Mouse (Mus musculus): Measurements from ENCODE around the gene Ttc7. TPM values are rescaled to one million over a fixed set of nuclear protein-coding genes. Genes with fewer than 3 reads are reported as not detected.

Ttc7 gene
- total RNA-seq, 4 experiments from 2014 or later: 19.2 to 31.4 (median 26.0) TPM

DNA sequence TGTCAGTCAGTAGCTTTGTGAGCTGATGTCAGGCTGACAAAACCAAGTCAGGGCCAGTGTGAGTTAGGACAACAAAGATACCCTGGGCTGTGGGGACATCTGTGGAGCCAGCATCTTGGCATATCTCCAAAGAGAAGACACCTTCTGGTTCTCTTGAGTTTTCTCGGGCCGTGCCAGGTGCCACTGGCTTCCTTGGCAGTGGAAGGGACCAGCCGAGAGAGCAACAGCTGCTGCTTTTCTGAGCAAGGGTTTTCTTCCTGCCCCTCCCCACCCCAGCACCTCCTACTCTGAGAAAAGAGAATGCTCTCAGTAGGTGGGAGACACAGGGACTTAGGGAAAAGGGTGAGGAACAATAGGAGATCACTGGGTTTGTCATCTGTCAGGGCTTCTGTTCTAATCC lies 78.4 kb downstream of the Ttc7 start:
- no peak for DNase-seq (ENCODE audit: low spot score)

DNA sequence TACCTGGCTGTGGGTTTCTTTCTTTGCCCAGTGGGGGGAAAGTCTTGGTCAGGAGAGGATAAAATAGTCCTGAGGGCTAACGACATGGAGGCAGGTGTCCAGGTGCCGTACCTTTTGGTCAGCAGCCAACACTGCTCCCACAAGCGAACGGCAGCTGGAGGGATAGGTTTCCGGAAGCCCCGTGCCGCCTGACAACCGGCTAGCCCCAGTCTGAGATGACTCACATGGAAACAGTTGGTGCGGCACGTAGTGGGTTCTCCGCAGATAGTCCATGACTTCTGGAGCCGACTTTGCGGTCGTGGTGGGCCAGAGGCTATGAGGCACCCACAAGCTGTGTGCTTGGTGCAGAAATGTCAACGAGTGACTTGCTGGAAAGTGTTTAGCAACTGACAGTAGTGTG lies 81.4 kb downstream of the Ttc7 start:
- no peak for DNase-seq (ENCODE audit: low spot score)

- DNase-seq (ENCODE audit: low spot score): no peak
These were observed 82.6 kb downstream of the Ttc7 start for GRCm38 (mm10) chr17:87365268-87365667.

DNA sequence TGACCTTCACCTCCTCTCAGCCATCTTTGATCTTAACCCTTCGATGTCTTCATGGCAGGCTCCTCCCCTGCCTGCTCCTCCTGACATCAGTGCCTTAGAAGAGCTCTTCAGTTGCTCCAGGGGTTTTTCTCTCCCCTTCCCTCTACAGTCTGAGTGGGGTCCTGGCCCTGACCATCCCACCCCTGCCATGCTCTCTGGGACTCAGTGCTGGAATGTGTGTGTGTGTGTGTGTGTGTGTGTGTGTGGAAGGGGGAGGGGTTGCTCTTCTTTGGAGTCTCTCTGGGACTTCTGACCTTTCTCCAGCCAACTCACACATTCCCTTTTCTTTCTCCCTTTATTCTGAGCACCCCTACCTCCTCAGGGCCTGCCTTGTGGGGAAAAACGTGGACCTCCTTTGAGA lies 83.8 kb downstream of the Ttc7 start:
- DNase-seq (ENCODE audit: low spot score): no peak

GRCm38 (mm10) chr17:87367228-87367627 lies 84.5 kb downstream of the Ttc7 start:
- DNase-seq (ENCODE audit: low spot score): no peak

DNA sequence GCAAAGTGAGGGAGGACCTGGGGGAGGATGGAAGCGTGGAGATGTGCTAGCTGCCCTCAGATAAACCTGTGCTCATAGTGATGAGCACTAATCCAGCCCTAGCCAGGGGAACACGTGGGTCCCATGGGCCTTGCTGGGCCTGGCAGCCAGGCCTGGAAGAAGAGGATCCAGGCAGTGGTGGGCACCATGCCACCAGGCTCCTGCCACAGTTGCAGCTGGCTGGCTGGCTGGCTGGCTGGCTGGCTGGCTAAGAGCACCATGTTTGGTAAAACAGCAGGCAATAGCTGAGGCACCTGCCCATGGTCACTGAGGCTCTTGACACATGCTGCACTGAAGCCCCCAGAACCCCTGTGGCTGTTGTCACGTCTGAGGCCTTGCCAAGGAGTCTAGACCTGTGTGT lies 85.0 kb downstream of the Ttc7 start:
- DNase-seq (ENCODE audit: low spot score): peak; percentile 68

DNA sequence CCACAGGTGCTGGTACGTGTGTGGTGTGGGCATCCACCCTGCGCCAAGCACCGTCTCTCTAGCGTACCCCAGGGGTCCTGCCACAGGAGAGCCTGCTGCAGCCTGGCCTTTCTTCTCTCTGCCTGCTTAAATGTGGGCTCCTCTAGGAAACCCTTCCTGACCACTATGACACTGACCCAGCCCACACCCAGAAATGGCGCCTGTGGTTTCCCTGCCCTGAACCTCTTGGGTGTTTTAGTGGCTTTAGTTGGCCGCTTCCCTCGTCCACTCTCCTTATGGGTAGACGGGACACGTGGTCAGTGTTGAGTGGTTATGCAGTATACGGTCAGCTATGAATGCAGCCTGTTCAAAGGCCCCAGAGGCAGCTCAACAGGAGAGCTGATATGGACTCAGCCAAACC lies 85.8 kb downstream of the Ttc7 start:
- DNase-seq (ENCODE audit: low spot score): no peak

- DNase-seq (ENCODE audit: low spot score): no peak
These were observed 86.6 kb downstream of the Ttc7 start for GRCm38 (mm10) chr17:87369270-87369759.

DNA sequence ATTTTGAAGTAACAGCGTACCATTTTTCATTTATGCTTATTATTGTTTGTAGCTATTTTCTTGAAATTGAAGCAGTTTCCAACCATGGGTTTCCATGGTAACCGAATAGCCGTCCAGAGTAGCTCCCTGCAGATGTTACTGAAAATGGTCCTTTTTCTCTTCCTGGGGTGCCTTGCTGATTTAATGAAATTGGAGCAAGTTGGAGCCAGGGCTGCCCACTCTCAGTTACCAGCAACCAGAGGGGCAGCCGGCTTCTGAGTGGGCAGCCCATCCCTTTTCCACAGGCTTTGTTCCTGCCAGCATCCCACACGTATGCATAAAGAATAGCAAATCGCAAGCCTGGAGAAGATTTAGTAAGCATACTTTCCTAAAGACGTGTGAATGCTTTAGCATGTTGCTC lies 89.5 kb downstream of the Ttc7 start:
- no peak for DNase-seq (ENCODE audit: low spot score)

GRCm38 (mm10) chr17:87373327-87373726 lies 90.6 kb downstream of the Ttc7 start:
- no peak for DNase-seq (ENCODE audit: low spot score)

DNA sequence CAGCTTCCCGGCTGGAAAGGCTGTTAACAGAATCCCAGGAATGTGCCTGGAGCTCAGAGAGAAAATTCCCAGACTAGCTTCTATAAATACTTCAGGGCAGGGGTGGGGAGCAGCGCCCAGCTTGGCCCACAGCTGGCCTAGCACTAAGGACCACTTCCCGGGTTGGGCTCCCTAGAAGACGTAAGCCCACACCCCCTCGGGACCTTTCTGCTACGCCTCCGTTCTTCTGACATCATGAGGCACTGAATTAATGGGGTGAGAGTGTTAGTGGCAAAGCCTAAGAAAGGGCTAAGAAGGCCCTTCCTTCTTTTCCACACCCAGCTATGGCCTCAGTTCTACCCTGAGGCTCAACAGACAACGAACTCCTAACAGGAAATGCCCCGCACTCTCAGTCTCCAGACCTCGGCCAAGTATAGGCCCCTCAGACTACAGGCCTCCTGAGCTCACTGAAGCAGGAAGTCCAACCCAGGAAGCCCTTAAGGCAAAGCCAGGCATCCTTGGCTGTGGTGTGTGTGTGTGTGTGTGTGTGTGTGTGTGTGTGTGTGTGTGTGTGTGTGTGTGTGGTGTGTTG lies 93.3 kb downstream of the Ttc7 start:
- DNase-seq (ENCODE audit: low spot score): no peak

DNA sequence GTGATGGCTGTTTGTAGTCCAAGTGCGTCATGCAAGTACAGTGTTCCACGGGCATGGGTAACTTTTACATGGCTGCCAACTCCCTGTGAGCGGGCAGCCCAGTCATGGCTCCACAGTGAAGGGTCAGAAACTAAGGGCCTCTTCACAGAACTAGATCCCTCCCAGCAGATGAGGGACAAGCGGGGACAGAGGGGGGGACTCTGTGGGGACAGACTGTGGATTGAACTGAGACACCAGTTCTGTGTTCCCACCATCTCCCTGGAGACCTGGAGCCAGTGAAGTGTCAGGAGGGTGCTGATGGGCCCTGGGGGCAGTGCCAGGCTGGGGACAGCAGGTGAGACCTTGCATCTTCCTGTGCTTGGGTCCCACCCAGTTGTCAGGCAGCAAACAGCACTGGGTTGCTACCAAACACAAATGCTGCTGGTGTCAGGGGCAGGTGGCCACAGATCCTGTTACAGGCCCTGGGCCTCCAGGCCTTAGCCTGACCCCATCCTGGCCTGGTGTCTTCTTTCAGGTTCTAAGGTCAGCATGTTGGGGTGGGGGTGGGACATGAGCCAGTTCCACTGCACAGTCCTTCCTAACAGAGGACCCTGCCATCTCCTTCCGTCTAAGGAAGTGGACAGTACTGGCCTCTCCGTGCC lies 94.3 kb downstream of the Ttc7 start:
- DNase-seq (ENCODE audit: low spot score): no peak

DNA sequence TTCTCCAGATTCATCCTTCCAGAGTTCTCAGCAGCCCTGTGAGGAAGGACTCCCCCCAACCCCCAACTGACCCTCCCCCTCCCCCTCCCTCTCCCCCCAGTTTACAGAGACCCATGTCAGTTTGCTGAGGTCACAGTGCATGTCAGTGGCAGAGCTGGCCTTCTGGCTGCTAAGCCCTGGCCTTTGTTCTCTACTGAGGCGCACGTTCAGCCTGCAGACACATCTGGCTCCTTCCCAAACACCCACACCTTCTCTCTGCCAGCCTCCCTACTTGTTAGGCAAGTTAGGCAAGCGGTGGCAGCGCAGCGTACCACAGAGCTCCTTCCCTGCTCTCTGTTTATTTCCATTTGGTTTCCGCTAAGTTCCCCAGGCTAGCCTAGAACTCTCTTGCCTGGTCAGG lies 94.8 kb downstream of the Ttc7 start:
- DNase-seq (ENCODE audit: low spot score): no peak

GRCm38 (mm10) chr17:87378354-87379159 lies 95.9 kb downstream of the Ttc7 start:
- DNase-seq (ENCODE audit: low spot score): no peak

DNA sequence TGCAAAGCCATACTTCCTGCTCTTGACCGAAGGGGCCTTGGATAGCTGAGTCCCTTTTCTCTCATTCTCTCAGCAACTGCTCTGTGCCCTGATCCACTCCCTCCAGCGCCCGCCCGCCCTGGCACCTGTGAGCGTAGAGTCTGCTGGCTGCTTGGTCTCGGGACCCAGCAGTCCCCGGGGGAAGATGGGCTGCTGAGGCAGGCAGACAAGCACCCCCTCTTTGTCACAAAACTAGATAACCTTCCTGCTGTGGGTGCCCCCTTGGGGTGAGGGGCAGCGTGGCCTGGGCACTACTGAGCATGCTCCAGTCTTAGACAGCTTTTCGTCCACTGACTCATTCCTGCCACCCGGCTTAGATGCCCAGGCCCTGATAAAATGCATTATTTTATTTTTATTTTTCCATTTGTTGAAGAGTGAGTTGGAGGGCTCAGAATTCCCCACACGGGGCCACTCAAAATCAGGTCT lies 96.5 kb downstream of the Ttc7 start:
- no peak for DNase-seq (ENCODE audit: low spot score)

GRCm38 (mm10) chr17:87379821-87380220 lies 97.1 kb downstream of the Ttc7 start:
- DNase-seq (ENCODE audit: low spot score): no peak

DNA sequence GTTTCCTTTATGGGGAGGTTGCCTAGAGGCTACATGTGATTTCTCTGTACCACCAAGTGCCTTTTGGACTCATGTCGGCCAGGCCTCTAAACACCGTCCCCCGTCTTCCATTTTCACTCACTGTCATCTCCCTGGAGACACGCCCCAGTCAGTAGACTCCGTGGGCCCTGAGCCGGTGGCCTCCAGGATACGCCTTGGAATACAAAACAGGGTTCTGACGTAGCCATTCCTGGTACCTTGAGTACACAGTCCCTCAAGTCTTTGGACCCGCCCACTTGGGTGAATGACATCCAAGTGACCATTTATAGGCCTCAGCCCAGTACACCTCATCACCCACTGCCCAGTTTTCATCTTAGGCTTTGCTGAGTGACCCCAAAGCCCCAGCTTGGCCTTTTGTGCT lies 98.0 kb downstream of the Ttc7 start:
- DNase-seq (ENCODE audit: low spot score): no peak

DNA sequence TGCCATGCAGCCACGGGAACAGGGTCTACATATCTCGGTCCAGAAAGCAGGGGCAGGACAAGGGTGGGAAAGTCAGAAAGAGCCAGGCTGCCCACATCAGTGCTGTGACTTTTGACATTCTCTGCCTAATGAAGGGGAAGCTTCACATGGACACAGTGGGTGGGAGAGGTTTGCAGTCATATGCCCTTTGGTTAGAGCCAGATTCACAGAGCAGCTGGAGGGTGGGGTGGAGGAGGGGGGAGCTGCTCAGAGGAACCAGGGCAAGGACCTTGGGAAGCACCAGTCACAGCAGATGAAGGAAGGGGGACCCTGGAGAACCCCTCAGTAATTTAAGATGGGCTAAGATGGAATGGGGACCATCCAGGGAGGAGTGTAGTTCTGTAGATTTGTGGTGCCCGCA lies 103.1 kb downstream of the Ttc7 start:
- DNase-seq (ENCODE audit: low spot score): no peak

DNA sequence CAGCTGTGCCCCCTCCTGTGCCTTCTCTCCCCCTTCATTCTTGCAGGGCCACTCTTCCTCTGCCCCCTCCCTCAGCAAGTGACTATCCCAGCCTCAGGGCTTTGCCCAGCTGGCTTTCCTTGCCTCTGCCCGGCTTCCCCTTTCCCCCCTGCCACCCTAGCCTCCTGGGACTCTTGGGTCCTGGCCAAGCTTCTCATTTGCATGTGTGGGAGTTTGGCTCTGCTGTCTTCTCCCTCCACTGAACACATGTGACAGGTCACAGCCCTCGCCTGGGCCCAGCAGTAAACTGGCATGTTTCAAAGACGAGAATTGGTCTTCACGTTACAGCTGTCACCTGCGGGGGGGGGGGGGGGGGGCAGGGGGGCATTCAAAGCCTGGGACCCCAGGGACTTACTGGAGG lies 104.4 kb downstream of the Ttc7 start:
- no peak for DNase-seq (ENCODE audit: low spot score)

- peak; percentile 87 for DNase-seq (ENCODE audit: low spot score)
These were observed 108.6 kb downstream of the Ttc7 start for GRCm38 (mm10) chr17:87391242-87391641.

- DNase-seq (ENCODE audit: low spot score): no peak
These were observed 114.4 kb downstream of the Ttc7 start for GRCm38 (mm10) chr17:87397088-87397487.

GRCm38 (mm10) chr17:87402444-87402843 lies 119.8 kb downstream of the Ttc7 start:
- no peak for DNase-seq (ENCODE audit: low spot score)

DNA sequence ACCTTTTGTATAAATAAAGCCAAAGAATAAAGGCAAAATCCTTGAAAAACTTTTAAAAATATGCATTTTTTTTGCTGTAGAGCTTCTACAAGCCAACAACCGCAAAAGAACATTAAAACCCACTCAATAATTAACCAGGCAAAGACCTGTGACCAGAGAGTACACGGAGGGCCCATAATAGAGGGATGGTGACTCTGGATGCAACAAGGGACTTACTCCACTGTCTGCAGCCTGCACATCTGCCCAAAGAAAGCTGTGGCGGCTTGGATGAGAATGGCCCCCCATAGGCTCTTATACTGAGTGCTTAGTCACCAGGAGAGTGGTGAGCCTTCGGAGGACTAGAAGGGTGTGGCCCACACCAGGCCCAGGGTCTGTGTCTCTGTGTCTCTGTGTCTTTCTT lies 120.8 kb downstream of the Ttc7 start:
- no peak for DNase-seq (ENCODE audit: low spot score)

Data from heart, adult 8-10 months (tissue).